Mouse (Mus musculus) embryo, embryonic 9.5 days (tissue): ENCODE results near the gene Sdf2.

Experiments used
- DNase-seq: peaks from one replicate; pipeline ENCODE4 v3.0.0-alpha.2; 2017; ENCODE audit errors: extremely low spot score

Gene Sdf2

DNA sequence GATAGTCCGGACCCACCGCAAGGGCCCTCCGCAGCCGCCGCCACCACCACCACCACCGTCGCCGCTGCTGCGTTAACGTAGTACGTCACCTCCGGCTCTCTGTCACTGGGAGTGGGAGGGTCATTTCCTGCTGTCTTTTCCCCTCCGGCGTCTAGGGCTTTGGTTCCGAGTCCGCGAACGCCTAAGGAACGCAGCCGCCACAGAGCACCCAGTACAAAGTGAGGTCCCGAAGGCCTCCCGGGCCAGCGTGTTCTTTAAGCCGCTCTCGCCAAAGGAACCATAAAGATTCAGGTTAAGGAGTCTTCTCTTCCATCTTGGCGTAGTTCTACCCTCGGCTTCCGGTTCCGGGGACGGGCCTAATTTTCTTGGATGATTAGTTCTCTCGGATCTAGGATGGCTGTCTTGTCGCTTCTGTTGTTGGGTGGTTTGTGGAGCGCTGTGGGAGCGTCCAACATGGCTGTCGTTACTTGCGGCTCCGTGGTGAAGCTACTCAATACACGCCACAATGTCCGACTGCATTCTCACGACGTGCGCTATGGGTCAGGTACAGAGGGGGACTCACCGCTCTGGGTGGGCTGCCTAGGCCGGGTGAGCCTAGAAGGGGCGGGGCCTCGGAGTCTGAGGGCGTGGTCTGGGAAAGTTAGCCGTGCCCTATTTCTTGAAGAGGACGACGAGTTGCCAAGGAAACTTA, at the start of gene Sdf2, which contains the start of gene Supt6:
TSS of gene Sdf2 (plus strand) at position 120 of the 691 bp plus-strand sequence.
TSS of gene Supt6 (minus strand) at position 361 of the 691 bp plus-strand sequence.
- peak; percentile 95 for DNase-seq

DNA sequence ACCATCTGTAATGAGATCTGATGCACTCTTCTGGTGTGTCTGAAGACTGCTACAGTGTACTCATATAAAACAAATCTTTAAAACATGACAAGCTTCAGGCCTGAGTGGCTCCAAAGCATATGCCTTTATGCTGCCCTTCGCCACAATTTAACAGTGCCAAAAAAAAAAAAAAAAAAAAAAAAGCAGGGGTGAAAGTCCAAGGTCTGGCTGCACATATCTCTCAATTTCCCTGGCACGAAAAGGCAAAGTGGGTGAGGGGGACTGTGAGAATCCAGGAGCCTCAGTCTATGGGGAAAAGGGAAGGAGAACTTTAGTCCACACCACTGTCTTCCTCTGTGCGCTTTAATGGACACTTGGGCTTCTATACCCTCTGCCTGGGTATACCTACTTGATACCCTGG, 43.2 kb upstream of the Sdf2 start:
- DNase-seq = no peak

DNA sequence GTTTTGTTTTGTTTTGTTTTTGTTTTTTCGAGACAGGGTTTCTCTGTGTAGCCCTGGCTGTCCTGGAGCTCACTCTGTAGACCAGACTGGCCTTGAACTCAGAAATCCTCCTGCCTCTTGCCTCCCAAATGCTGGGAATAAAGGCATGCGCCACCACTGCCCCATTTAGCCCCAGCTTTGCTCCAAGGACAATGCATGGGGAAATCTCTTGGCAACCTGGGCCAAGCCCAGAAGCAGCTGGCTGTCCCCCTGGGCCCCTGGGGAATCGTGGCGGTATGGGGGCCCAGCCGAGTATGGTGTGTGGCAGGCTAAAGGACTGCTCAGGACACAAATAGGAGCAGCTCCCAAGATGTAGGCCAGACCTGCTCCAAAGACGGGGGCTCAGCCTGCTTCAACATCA, 41.3 kb upstream of the Sdf2 start:
- no peak for DNase-seq

DNA sequence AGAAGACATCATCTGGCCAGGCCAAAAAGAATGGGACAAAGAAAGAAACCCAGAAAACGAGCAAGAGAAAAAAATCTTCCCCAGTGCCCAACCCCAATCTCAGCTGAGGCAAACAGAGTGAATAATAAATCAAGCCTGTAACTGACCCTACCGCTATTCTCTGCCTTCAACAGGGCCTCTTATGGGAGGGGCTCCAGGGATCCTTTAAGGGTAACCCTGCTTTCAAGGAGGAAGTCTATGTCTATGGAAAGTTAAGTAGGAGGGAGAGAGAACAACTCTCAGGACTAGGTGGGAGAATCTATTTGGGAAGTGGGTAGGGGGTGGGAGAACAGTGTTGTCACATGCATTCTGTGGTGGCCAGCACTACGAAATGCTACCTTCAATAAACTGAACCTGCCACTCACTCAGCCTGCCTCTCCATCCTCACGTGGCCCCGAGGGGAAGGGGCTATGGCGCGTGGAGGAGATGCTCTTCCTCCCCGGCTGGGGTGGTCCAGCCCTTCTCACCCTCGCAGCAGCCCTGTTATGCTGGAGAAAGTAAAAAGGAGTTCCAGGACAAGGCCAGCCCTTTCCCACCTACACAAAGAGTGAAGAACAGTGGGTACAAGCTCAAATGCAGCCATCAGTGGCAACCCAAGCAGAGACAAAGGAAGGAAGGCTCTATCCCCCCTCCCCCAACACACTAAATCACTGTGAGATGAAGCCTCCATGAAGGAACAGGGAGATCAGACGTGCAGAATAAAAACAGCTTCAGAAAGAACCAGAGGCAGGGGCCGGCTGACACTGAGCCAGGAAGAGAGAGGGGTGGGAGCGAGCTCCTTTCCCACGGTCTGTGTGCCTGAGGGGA, 40.0 kb upstream of the Sdf2 start:
- peak; percentile 39 for DNase-seq

DNA sequence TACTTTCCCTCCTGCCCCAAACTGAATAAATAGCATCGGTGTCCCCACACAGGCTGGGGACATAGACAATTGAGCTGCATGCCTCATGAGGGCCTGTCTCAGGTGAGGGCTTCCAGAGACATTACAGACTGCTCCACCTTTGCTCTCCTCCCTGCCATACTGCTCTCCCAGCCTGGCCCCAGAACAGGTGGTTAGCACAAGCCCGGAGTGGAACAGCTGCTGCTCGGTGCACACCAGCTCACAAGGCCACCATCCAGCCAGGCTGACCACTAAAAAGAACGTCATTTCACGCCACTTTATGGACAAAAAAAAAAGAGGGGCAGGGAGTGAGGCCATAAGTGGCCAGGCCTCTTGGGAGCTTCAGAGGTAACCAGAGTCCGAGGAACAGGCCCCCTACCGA, 38.4 kb upstream of the Sdf2 start:
- no peak for DNase-seq

DNA sequence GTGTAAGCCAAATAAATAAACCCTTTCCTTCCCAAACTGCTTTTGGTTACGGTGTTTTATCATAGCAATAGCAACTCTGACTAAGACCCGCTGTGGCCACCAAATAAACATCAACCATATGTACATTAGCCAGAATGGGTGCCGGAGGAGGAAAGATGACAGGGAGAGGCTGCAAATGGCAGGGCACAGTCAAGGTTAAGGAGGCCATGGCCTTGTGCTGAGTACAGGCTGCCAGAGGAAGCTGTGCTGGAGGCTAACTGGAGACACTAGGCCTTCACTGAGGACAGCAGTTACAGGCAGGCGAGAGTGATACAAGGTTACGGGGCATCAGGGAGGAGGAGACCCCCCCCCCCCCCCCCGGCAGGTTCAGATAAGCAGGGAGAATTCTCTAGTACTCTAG, 35.7 kb upstream of the Sdf2 start:
- no peak for DNase-seq

DNA sequence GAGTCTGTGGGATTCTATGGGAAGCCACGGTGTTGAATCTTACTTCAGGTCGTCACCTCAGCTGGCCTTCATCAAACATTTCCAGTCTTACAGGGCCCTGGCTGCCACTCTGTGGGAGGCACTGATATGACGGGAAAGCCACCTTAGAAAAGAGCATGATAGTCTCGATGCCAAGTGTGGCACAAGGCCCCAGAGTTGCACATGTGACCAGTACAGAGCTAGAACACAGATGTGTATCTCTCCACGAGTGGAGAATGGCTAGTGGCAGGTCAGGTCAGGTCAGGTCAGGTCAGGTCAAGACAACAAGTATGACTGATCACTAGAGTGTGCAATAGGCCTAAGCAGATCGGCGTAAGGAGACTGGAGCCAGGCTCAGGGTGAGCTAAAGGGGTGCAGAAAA, 34.9 kb upstream of the Sdf2 start:
- no peak for DNase-seq

DNA sequence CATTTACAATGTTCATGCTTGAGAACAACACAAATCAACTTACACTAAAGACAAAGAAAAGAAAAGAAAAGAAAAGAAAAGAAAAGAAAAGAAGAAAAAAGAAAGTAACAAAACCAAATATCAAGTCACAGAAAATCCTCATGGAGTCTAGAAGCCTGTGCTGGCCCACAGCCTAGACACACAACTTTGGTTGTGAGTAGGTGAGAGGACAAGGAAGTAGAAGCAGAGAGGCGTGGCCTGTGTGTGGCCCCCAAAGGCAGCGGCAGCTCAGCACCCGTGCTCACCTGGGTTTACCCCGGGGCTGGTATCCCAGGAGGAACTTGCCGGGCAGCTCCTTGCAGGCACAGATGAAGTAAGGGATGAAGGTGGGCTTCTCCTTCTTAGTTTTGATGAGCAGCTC, 34.0 kb upstream of the Sdf2 start:
- DNase-seq = no peak

DNA sequence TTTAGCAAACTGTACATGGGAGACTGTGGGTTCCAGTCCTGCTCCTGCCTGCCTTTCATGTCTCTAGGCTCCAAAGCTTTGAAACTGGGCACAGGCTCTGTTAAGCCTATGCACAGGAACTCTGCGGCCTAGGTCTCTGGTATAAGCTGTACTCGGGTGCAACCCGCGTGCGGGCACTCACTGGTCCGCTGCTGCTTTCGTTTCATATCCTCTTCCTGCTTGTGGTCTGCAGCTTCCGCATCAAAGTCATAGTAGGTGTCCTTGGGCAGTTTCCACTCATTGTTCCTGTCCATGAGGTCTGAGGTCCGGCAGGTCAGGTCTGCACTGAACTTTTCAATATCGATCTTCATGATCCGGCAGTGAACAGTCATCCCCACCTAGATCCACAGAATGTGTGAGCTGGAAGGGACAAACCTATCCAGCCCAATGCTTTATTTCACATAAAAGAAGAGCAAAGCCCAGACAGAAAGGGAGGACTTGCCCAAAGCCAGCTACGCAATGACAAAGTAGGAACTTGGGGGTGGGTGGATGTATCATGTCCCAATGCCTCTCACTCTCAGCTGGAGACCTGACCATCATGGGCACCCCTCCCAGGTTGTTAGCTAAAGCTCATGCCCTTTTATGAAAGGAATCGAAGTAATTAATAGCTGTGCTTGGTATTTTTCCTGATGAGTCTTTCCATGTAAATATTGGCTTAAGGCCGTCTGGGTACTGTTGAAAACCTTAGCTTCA, 32.3 kb upstream of the Sdf2 start:
- no peak for DNase-seq

DNA sequence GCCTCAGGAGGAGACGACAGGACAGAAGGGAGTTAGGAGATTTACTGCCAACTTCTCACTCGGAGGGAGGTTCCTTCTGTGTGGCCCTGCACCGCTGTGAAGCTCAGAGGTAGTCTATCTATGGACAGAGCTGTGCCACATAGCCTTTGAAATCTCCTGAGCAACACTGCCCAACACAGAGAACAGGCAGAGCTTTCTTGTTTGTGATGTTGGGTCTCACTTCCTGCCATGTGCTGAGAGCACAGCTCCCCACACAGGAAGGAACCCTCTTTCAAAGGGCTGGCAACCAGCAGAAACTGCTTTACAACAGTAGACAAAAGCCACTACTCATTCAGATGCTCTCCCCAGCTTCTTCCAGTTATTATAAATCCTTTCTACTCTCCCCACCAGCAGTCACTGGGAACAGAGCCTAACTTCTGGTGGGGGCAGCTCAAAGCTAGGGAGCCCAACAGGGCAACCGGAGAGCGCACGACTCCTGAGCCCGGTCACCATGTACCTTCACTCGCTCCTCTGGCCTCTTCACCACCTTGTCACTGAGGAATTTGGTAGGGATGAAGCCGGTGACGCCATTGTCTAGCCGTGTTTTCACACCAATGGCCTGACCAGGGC, 29.7 kb upstream of the Sdf2 start:
- DNase-seq = no peak

DNA sequence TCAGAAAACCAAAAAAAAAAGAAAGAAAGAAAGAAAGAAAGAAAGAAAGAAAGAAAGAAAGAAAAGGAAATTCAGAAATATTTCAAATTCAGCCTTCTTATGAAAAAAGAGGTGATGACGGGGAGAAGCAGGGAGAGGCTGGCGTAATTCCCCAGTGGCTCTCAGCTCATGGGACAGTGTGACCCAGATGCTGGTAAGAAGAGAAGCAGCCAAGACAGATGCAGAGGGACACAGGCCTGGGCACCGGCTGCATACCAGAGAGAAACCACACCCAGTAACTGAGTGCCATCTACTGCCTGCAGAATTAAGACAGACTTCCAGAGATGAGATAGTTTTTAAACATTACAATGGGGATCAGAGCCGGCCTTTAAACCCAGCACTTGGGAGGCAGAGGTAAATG, 22.0 kb upstream of the Sdf2 start:
- no peak for DNase-seq

DNA sequence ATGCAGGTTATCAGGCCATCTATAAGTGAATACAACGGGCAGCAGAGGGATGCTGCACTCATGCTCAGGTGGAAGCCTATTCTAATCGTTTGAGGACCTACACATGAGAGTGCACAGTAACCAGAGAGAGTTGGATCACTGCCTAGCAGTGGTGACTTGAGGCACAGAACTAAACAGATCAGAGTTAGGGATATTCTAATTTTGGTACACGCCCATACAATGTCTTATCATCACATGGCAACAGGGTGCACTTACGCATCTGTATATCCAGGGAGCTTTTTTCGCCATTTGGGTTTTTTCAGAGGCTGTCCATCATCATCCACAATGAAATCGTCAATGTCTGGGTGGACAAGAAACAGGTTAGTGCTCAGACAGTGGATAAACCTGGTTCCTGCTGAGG, 14.0 kb upstream of the Sdf2 start:
- no peak for DNase-seq

DNA sequence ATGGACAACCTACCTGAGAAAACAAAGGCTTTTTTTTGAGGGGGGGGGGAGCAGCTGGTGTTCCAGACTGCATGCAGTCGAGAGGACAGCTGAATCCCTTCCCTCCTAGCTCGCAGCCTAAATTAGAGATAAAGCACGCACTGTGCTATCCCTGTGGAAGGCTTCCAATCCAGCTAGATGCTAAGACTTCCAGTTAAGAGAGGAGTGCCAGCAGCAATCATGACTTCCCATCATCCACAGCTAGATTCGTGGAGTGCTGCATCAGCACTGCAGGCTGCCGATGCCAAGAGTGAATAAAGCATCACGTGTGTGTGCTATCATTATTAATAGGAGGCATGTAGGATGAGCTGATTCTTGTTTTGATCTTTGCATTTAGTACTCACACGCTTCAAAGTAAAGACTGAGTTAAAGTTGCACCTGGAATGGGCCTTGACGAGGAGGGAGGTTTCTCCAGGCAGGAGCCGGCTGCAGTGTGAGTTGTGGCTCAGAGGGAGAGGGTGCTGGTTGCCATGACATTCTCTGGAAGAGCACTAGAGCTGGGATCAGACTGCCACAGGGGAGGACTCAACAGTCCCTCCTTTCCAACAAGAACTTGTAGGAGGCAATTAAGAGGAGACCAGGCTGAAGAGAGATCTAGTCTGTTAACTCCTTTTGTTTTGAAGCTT, 5.2 kb upstream of the Sdf2 start:
- no peak for DNase-seq

DNA sequence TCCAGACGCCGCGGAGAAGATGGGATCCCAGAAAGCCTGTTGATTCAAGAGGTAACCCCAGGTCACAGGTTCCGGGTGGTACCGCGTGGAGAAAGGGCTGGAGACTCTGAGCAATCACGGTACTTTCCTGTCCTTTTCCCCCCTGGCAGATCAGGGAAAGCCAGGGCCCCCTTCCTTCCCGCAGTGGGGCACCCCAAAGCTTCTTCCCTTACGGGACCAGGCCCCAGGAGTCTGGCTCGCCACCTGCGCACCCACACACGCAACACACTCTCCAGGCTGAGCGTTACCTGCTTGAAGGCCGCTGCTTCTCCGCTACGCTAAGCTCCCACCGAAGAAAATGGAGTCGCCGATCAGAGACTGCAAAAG, 302 bp upstream of the Sdf2 start:
- DNase-seq = no peak

DNA sequence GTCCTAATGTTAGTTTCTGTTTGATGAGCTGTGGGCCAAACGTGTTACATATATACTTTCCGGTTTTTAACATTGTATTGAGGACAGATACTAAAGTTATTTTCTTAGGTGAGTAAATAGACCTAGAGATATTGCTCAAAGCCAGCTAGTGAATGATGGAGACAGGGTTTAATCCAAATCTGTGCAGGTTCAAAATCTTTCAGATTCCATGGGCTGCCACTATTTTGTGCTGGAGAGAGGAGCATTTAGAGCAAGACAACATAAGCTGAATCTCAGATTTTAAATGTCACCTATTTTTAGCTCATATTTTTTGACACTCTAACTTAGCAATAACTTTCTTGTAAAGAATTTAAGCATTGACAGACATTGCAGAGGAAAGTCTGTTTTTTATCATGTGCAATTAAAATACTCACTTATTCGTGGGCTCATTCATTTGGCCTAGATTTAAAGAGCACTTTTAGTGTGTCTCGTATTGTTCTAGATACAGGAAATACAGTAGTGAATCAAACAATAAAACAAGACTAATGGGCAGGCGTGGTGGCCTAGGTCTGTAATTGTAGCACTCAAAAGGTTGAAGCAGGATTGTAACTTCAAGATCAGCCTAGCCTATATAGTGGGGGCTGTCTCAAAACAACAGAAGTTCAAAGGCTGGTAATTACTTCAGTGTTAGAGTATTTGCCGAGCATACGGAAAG, 919 bp downstream of the Sdf2 start:
- no peak for DNase-seq

DNA sequence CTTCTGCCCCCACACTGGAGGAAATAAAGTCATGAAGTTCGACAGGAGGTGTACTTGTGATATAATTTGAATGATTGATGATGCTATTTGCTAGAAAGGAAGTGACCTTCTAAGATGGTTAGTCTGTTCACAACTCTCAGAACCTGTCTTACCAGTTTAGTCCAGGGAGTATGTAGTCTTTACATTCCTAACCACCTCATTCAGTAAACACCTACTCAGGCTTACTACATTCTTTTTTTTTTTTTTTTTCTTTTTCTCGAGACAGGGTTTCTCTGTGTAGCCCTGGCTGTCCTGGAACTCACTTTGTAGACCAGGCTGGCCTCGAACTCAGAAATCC, 1.4 kb downstream of the Sdf2 start:
- DNase-seq = no peak

DNA sequence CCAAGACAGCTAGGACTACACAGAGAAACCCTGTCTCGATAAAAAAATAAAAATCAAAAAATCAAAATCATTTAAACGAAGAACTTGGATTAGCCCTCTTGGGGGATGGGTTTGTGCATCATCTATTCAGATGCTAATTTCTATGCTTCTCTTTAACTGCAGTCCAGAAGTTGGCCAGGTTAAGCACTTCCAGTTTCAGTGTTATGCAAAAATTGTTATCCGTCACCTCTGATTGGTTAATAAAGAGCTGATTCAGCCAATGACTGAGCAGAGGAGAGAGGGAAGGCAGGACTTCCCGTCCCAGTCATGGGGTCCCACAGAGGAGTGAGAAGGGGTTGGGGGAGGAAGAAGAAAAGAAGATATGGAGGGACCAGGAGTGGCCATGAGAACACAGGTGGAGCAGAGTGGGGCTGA, 2.2 kb downstream of the Sdf2 start:
- no peak for DNase-seq

DNA sequence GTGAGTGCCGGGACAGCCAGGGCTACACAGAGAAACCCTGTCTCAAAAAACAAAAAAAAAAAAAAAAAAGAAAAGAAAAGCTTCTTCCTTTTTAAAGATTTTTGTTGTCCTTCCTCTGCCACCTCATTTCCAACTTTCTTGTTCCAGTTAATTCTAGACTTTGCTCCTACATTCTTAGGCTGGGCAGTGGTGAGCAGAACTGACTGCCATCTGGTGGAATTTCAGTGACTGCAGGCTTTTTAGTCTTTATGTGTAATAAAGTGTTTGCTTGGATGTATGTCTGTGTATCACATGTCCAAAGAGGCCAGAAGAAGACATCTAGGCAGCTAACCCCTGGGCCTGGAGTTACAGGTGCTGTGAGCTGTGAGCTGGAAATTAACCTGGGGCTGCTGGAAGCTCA, 11.1 kb downstream of the Sdf2 start:
- DNase-seq = no peak

DNA sequence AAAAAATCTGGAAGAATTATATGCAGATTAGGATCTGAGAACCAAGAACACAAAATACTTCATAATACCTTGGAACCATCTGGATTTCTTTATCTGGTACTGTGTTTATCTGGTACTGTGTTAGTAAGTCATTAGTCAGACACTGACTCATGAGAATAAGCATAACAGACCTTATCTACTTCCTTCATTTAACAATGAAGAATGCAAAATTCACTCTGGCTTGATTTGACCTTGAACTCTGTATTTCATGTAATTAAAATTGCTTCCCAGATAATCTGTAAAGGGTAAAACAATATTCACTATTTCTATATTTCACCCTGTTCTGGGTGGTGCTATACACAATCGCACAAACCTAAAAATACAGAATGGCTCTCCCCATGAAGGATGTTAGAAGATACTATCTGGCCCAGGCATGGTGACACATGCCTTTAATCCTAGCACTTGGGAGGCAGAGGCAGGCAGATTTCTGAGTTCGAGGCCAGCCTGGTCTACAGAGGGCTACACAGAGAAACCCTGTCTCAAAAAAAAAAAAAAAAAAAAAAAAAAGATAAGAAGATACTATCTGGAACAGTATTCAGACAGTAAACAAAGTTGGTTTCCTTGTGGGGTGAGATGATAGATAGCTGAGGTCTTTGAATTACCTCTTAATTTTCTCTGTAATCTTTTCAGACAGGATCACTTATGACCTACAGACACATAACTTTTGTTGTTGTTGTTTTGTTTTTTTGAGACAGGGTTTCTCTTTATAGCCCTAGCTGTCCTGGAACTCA, 15.1 kb downstream of the Sdf2 start:
- no peak for DNase-seq
